Mouse (Mus musculus): ENCODE results near the gene Gm10775. TPM values are rescaled to one million over a fixed set of nuclear protein-coding genes. Genes with fewer than 3 reads are reported as not detected.

Gm10775 gene
- 0.22 TPM in 1 of 2 replicates, not detected in the other for polyA plus RNA-seq (2012; ENCODE audit: insufficient read depth, low replicate concordance)

DNA sequence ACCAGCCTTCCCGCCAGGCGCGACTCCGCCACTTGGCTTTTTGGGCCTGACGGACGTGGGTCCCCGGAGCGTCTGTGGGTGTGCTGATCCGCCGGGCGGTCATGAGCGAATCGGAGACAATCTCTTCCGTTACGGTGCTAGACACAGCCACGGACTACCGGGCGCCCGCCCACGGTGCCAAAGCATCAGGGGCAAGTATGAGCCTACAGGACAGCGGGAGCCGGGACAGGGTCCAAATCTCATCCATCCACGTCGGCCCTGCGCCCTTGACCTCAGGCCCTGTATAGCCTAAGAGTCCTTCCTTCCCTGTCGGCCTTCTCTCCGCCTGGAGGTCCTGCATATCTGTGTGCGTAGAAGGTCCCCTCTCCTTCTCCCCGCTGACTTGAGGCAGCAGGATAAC lies at the start of gene Gm10775:
Gm10775 (plus strand) TSS at position 301 of the 400 bp plus-strand sequence.
- peak within 1 kb of the TSS; percentile 70 for H3K4me3 ChIP-seq (replicated peaks)
- no peak for TF ChIP-seq FLI1 (IDR thresholded peaks at IDR 0.05; ENCODE audit: low read length)
- TF ChIP-seq GATA1 (IDR thresholded peaks at IDR 0.05; ENCODE audit: borderline replicate concordance, low read length): no peak
- H3K9me3 ChIP-seq: peaks cover 76% of the 10 kb centered on the region
- peaks cover 4% of the 10 kb centered on the region for H3K27me3 ChIP-seq (replicated peaks)
- H3K4me1 ChIP-seq: no peaks in the 10 kb centered on the region
- H3K36me3 ChIP-seq (replicated peaks; ENCODE audit: low read length): peaks cover 50% of the 10 kb centered on the region

DNA sequence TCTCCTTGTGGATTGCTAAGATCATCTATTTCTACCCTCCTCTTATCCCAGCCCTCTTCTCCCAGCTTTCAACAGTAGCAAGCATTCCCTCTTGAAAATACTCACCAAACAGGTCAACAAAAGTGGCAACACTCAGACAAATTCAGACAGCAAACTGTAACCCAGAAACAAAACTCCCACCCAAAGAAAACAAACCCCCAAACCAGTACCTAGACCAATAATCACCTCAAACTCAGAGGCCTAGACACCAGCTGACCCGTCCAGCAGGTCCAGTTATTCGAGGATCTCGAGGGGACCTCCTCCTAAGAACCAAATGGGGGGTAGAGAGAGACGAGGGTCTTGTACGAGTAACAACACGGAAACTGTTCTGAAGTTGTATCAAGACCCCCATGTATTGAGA lies 33.4 kb upstream of the Gm10775 start:
- Histone ChIP-seq H3K9me3 (no peaks in the 10 kb centered on the region), H3K27me3 (replicated peaks) (no peaks in the 10 kb centered on the region), H3K4me3 (replicated peaks) (no peak overlapping the region), H3K4me1 (no peaks in the 10 kb centered on the region), H3K36me3 (replicated peaks; ENCODE audit: low read length) (no peaks in the 10 kb centered on the region)
- TF ChIP-seq GATA1 (IDR thresholded peaks at IDR 0.05; ENCODE audit: borderline replicate concordance, low read length) (no peak), FLI1 (IDR thresholded peaks at IDR 0.05; ENCODE audit: low read length) (no peak)

DNA sequence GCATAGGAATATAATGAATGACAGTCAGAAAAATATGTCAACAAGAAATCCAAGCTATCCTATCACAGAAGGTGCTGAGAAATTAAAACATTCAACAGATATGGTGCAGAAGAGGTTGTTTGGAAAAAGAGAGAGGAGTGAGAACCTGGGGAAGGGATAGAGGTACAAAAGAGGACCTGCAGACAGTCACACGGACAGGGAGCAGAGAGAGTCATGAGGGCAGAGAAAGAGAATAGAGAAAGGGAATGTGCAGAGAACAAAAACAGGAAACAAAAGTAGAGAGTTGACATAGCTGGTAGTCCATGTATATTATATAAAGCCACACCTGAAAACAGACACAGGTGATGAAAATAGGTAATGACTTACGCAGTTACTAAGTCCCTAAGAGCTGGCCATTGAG lies 32.7 kb upstream of the Gm10775 start:
- no peak for TF ChIP-seq GATA1 (IDR thresholded peaks at IDR 0.05; ENCODE audit: borderline replicate concordance, low read length)
- no peak for TF ChIP-seq FLI1 (IDR thresholded peaks at IDR 0.05; ENCODE audit: low read length)
- Histone ChIP-seq H3K4me1 (no peaks in the 10 kb centered on the region), H3K4me3 (replicated peaks) (no peak overlapping the region), H3K36me3 (replicated peaks; ENCODE audit: low read length) (no peaks in the 10 kb centered on the region), H3K9me3 (no peaks in the 10 kb centered on the region), H3K27me3 (replicated peaks) (no peaks in the 10 kb centered on the region)

DNA sequence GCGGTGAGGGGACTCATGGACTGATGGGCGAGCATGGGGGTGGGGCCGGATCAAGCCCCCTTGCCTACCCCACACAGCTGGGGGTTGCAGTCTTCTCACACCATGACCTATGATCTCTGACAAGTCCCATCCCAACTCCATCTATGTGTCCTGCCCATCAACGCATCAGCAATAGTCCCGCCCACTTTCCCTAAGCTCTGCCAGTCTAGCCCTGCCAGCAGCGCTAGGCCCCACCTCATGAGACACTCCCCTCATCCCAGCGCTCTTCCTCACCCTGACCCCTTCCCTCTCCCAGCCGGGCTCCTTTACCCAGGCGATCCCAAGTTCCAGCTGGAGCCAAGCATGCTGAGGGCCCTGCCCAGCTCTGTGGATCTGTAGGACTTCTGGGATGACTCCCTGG lies 22.1 kb upstream of the Gm10775 start:
- no peak overlapping the region for H3K4me3 ChIP-seq (replicated peaks)

DNA sequence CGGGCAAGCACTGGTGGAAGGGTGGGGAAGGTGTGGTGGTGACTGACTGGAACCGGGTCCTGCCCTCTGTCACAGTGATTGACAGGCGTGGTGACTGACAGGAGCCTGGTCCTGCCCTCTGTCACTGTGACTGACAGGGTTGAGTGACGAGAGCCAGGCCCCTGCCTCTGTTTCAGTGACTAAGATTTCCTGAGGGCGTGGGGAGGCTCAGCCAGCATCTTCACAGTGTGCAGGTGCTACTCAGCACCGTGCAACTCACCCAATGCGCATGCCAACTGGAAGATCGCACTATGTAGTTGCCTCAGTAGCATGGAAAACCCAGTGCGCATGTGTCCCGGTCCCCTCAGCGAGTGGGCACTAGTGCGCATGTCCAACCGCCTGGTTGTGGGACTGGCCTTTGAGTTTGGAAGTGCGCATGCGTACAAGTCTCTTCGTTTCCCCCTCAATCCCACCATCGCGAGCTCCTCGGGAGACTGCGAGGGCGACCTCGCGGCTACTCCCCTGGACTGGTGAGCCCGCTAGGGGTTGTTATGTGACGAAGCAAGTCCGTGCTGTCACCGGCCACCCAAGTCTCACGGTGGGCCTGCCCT lies 18.7 kb upstream of the Gm10775 start:
- peaks cover 15% of the 10 kb centered on the region for H3K9me3 ChIP-seq
- H3K4me1 ChIP-seq: peaks cover 32% of the 10 kb centered on the region
- peaks cover 26% of the 10 kb centered on the region for H3K36me3 ChIP-seq (replicated peaks; ENCODE audit: low read length)
- H3K4me3 ChIP-seq (replicated peaks): peak overlapping the region; percentile 99
- TF ChIP-seq GATA1 (IDR thresholded peaks at IDR 0.05; ENCODE audit: borderline replicate concordance, low read length): no peak
- no peak for TF ChIP-seq FLI1 (IDR thresholded peaks at IDR 0.05; ENCODE audit: low read length)
- no peaks in the 10 kb centered on the region for H3K27me3 ChIP-seq (replicated peaks)

More for the DNA sequence above, 22.1 kb upstream of the Gm10775 start:
- H3K36me3 ChIP-seq (replicated peaks; ENCODE audit: low read length): no peaks in the 10 kb centered on the region
- H3K27me3 ChIP-seq (replicated peaks): no peaks in the 10 kb centered on the region
- H3K4me1 ChIP-seq: peaks cover 14% of the 10 kb centered on the region
- H3K9me3 ChIP-seq: peaks cover 10% of the 10 kb centered on the region; the same call in 1 of the 2 replicates
- TF ChIP-seq FLI1 (IDR thresholded peaks at IDR 0.05; ENCODE audit: low read length) (no peak), GATA1 (IDR thresholded peaks at IDR 0.05; ENCODE audit: borderline replicate concordance, low read length) (no peak)

DNA sequence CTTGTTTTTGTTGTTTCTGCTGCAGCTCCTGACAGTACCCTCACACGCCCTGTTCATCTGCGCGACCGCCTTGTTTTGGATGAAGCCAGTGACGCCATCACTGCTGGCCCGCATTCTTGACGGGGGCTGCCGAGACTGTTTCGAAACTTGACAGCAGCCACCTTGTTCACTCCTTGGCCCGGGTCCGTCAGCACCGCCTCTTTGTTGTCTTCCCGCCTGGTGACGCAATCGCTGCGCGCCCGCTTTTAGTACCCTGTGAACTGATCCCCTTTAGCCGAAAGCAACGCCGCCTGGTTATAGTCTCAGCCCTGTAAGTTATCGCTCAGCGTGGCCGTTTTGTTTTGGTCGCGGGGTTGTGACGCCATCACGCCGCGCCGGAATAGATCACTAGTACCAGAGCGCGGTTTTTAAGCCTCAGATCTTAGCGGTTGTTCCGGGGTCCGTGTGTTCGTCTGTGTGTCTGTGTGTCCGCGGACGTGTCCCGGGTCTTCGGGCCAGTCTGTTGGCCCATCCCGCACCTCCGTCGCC lies 18.2 kb upstream of the Gm10775 start:
- Histone ChIP-seq H3K9me3 (peaks cover 20% of the 10 kb centered on the region), H3K4me3 (replicated peaks) (peak overlapping the region; percentile 99), H3K27me3 (replicated peaks) (no peaks in the 10 kb centered on the region), H3K36me3 (replicated peaks; ENCODE audit: low read length) (peaks cover 32% of the 10 kb centered on the region), H3K4me1 (peaks cover 32% of the 10 kb centered on the region)
- TF ChIP-seq FLI1 (IDR thresholded peaks at IDR 0.05; ENCODE audit: low read length) (no peak), GATA1 (IDR thresholded peaks at IDR 0.05; ENCODE audit: borderline replicate concordance, low read length) (no peak)

DNA sequence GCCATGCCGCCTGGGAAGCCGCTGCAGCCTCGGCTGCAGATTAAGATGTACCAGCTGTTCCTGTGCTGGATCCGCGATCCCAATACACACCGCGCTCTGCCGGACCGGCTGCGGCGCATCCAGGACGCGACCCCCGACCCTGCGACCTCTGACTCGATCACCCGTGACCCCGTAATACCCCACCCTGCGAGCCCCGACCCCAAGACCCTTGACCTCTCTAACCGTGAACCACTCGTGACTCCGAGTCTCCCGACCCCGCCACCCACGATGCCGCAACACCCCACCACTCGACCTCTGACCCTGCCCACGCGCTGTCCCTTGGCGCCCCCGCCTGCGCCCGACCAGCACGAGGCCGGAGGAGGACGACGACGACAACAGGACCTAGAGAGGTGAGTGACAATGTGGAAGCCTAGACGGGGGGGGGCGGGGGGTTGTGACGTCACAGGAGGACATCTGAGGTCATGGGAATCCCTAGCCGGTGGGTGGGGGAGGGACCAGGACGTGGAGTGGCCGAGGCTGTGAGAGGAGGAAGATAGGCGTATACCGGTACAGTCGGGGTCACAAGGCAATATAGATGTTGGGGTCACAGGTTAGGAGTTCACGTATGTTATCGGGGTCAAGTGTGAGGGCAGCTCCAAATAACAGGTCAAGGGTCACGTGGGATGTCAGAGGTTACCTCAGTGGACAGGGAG lies 17.6 kb upstream of the Gm10775 start:
- TF ChIP-seq GATA1 (IDR thresholded peaks at IDR 0.05; ENCODE audit: borderline replicate concordance, low read length): no peak
- TF ChIP-seq FLI1 (IDR thresholded peaks at IDR 0.05; ENCODE audit: low read length): no peak
- H3K36me3 ChIP-seq (replicated peaks; ENCODE audit: low read length): peaks cover 35% of the 10 kb centered on the region
- peak overlapping the region; percentile 99 for H3K4me3 ChIP-seq (replicated peaks)
- H3K4me1 ChIP-seq: peaks cover 32% of the 10 kb centered on the region
- H3K27me3 ChIP-seq (replicated peaks): no peaks in the 10 kb centered on the region
- H3K9me3 ChIP-seq: peaks cover 19% of the 10 kb centered on the region

DNA sequence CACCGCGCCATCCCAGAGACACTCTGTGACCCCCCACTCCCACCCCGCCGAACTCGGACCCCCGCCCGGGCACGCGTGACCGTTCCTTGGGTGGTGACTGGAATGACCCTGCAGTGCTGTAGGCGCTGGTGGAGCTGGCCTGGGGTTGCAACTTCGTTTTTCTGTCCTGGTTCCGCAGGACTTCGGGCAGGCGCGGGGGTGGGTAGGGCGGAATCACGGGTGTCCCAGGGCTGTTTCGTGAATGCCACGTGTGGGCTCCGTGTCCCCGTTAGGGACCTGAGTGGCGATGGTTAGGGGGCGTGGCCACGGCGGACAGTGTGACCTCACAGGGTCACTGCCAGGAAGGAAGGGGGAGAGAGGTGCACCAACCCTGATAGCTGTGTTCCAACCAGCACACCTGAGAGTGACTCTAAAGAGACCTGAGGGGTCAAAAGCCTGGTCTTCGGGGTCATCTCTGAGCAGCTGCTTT lies 17.0 kb upstream of the Gm10775 start:
- H3K4me1 ChIP-seq: peaks cover 32% of the 10 kb centered on the region
- H3K27me3 ChIP-seq (replicated peaks): no peaks in the 10 kb centered on the region
- peaks cover 39% of the 10 kb centered on the region for H3K36me3 ChIP-seq (replicated peaks; ENCODE audit: low read length)
- TF ChIP-seq FLI1 (IDR thresholded peaks at IDR 0.05; ENCODE audit: low read length): no peak
- no peak for TF ChIP-seq GATA1 (IDR thresholded peaks at IDR 0.05; ENCODE audit: borderline replicate concordance, low read length)
- peak overlapping the region; percentile 99 for H3K4me3 ChIP-seq (replicated peaks)
- H3K9me3 ChIP-seq: peaks cover 18% of the 10 kb centered on the region

DNA sequence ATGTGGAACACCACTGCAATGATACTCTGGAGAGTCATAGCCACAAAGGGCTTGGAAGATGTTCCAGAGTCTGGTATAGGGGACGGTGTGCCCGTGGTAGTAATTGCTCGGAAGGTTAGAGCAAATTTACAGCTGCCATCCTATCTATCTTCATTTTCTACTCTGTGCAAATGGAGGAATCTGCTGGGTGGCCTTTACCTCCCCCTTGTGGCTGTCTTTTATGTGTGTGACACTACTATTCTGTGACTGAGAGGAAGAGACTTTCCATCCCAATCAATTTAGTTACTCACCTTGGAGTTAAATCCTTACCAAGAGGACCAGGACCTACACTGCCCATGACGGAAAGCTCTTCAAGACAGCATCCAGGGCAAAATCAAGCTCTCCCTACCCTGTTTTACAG lies 16.1 kb upstream of the Gm10775 start:
- H3K4me1 ChIP-seq: peaks cover 32% of the 10 kb centered on the region
- H3K36me3 ChIP-seq (replicated peaks; ENCODE audit: low read length): peaks cover 48% of the 10 kb centered on the region
- peaks cover 20% of the 10 kb centered on the region for H3K9me3 ChIP-seq
- no peaks in the 10 kb centered on the region for H3K27me3 ChIP-seq (replicated peaks)
- peak overlapping the region; percentile 59 for H3K4me3 ChIP-seq (replicated peaks)
- TF ChIP-seq GATA1 (IDR thresholded peaks at IDR 0.05; ENCODE audit: borderline replicate concordance, low read length) (no peak), FLI1 (IDR thresholded peaks at IDR 0.05; ENCODE audit: low read length) (no peak)

Measured in megakaryocyte, embryonic 14.5 days (primary cell).